Mouse (Mus musculus) olfactory bulb, adult 2 months (tissue): Measurements from ENCODE around the gene Amer3. TPM values are rescaled to one million over a fixed set of nuclear protein-coding genes. Genes with fewer than 3 reads are reported as not detected.
"Not testable (repeated sequence)": the region's sequence is repeated elsewhere in the genome, so short reads cannot be mapped to it uniquely, and the experiment has no call there.

Source experiments
- H3K27ac ChIP-seq: fragments of 200-500 bp; 2 replicates; pipeline ENCODE4 v1.5.1; 2012; ENCODE audit warnings: low read depth, low read length; ENCODE audit not compliant: insufficient read depth
- H3K4me1 ChIP-seq: fragments of 200-500 bp; 2 replicates; pipeline ENCODE4 v1.6.1; 2012; ENCODE audit warnings: low read length; ENCODE audit not compliant: control insufficient read depth, insufficient read depth
- H3K4me3 ChIP-seq: fragments of 200-500 bp; 2 replicates; pipeline ENCODE4 v1.5.1; 2012; ENCODE audit warnings: mild to moderate bottlenecking, low read depth, low read length, moderate library complexity; ENCODE audit not compliant: insufficient read depth
- CTCF ChIP-seq: fragments of 200-500 bp; IDR thresholded peaks from 2 replicates; pipeline ENCODE4 v1.5.1; 2012; ENCODE audit warnings: low read depth, mild to moderate bottlenecking, low read length, moderate library complexity; ENCODE audit not compliant: insufficient read depth
- POLR2A ChIP-seq: fragments of 200-500 bp; IDR thresholded peaks from 2 replicates; pipeline ENCODE4 v1.6.1; 2012; ENCODE audit warnings: mild to moderate bottlenecking, low read depth, low read length, moderate library complexity; ENCODE audit not compliant: insufficient read depth
- WGBS: fragments of 180-500 bp; shearing (Covaris S2); methylation state at CpG from one replicate; pipeline ENCODE4 v1.1.7; 2018; 5-methylcytosine and 5-hydroxymethylcytosine counted together
- polyA plus RNA-seq: library from polyadenylated mRNA; stranded (reverse); fragments of >200 nt; gene quantifications from 2 replicates; pipeline ENCODE4 v1.2.4, GENCODE M21; 2012; ENCODE audit warnings: low replicate concordance; ENCODE audit not compliant: missing spikeins, insufficient read depth, insufficient read length

Amer3 gene
- polyA plus RNA-seq = not detected in 2 replicates

DNA sequence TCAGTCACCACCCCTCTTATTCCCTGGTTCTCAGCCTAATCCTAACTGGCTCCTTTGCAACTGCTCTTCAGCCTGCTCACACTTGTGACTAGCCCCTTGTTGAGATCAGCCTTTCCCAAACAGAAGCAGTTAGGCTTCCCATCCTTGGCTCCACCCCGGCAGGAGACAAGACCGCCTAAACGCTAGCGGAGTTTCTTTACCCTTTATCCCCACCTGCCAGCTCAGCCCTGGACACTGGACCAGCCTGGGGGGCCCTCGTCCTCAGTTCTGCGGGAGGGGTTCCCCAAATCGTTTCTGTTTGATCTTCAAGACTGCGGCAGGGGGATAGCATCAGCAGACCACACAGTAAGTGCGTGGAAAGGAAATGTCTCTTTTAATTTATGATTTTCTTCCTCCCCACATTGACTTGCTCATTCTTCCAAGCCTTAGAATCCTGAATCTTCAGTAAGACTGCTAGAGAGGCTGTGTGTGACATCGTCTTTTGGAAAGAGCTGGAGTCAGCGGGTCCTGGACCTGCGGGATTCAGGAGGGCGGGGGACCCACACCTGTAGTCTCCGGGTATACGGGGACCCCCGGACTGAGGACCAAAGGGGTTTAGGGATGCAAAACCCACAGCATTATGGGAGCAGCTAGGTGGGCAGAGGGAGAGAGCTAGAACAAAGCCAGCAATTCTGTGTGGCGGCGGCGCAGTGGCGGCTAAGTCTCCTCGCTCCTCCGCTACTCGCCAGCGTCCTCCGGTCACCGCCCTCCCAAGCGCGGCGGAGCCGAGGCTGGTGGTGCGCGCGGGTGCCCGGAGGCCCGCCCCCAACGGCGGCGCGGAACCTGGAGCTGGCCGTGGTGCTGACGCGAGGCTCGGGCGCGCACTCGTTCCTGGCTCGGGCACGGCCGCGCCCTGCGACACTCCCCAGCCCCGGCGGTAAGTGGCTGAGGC lies at the start of gene Amer3:
Gene Amer3, plus strand, starts transcription at position 807 of the 931 bp plus-strand sequence.
- peaks cover 13% of the 10 kb centered on the region; the same call in 1 of the 2 replicates for H3K4me1 ChIP-seq
- no peak; the same call in 1 of the 2 replicates for TF ChIP-seq POLR2A
- no peak for TF ChIP-seq CTCF
- H3K27ac ChIP-seq = peak within 1 kb of the TSS; percentile 44; the same call in 1 of the 2 replicates
- peak within 1 kb of the TSS; percentile 82 for H3K4me3 ChIP-seq
- under 1% methylated on average over 53 of the region's 53 CpGs for WGBS

DNA sequence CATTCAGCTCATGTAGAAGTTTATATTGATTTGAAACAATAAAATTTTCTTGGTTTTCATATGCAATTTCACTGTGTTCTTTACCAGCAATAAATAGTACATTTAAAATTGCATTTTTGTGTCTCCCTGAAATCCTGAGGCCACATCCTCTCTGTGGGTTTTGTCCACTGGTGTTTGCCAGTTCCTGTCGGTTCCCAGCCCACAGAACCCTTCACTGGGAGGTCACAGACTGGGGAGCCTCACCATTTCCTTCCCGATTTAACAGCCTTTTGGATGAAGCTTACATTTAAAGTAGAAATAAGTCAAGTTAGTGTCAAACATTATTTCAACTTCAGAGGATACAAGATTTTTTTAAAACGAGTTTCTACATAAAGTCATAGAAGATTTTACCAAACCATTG lies 44.9 kb upstream of the Amer3 start:
- not testable (repeated sequence) for H3K4me1 ChIP-seq, H3K27ac ChIP-seq, H3K4me3 ChIP-seq
- WGBS = 64% methylated on average over 3 of the region's 3 CpGs

DNA sequence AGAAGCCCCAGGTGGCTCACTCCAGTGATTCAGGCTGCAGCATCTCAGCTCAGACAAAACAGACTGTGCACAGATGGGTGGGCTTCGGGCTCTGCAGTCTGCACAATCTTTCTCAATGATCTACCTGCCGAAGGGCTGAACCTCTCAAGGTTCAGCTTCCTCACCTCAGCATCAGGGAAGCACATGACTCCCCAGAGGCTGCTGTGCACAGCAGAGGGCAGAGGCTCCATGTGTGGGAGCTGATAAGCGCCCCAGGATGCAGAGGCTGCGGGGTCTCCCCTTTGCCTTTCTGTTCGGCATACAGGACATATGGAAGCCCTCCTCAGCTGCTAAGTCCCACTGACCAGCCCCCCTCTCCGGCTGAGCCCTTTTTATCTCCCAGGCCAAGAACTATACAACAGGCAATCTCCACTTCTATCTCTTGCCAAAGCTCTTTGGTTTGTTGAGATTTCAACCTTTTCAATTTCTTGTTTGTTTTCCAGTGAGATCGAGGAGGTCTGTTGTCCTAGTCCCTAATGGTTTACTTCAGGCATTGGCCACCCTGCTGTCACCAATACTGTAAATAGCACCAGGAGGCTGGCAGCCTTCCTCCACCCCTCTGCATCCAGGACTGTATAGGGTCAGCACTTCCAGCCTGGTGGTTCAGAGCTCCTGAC lies 44.3 kb upstream of the Amer3 start, which contains the start of gene Cfc1:
Gene Cfc1, plus strand, starts transcription at position 606 of the 656 bp plus-strand sequence.
- not testable (repeated sequence) for H3K4me1 ChIP-seq, H3K27ac ChIP-seq, H3K4me3 ChIP-seq
- 53% methylated on average over 7 of the region's 7 CpGs for WGBS

DNA sequence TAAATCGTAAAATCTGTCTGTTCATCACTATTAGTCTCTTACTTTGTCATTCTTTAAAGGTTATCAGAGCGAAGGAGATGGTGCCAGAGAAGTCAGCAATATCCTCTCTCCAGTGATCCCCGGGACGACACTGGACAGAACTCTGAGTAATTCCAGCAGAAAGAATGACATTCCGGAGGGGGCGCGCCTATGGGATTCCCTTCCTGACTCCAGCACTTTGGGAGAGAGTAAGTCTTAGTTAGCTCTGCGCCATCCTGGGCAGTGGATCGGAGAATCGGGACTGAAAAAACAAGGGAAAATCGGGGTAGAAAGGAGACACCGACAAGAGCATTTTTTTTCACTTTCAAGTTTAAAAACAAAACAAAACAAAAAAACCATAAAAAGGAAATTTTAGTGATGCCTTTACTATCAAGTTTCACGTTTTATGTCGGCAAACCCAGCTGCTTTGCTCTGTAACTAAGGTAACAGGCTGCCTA lies 43.1 kb upstream of the Amer3 start:
- Histone ChIP-seq H3K4me1 (peaks cover 7% of the 10 kb centered on the region), H3K4me3 (no peak overlapping the region), H3K27ac (no peak overlapping the region)
- WGBS = 5% methylated on average over 14 of the region's 14 CpGs
- no peak for TF ChIP-seq CTCF
- no peak for TF ChIP-seq POLR2A

DNA sequence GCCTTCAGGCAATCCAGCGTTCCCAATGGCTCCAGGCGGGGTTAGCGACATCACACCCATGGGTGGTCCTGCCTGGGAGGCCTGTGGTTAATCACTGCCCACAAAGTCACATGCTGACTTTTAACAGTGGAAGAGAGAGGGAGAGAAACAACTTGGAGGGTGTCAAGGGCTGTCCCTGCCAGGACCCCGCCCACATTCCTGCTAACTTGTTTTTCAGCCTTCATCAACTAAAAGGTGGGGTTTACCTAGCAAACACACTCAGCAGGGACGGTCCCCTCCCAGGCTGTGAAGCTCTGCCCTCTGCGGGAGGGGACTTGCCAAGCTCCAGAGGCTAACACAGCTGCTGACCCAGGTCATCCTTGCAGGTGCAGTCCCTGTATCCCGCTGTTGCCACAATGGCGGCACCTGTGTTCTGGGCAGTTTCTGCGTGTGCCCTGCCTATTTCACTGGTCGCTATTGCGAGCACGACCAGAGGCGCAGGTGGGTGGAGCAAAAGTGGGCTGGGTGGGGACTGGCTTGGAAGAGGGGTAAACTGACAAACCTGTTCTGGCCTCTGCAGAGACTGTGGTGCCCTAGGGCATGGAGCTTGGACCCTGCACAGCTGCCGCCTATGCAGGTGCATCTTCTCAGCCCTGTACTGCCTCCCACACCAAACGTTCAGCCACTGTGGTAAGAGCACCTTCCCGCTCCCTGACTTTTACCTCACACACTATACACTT lies 42.5 kb upstream of the Amer3 start:
- Histone ChIP-seq H3K27ac (no peak overlapping the region), H3K4me3 (no peak overlapping the region), H3K4me1 (peaks cover 7% of the 10 kb centered on the region)
- TF ChIP-seq POLR2A (no peak), CTCF (no peak)
- WGBS = 2% methylated on average over 16 of the region's 16 CpGs

DNA sequence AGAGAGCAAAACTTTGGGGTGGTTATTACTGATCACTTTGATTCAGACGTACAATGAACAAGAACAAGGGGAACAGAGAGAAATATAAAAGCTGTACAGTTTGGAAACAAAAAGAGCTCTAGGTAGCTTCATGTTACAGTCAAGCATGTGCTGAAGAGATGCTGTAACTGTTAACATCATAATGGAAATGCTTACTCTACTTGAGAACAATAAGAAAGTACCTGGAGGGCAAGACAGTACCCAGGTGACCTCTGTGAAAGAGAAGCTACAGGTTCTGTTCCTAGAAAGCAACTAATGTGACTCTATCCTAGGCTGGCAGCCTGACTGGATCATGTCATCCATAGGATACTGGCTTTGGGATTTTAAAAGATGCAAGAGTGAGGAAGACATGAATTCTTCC lies 32.4 kb upstream of the Amer3 start:
- no peaks in the 10 kb centered on the region for H3K4me1 ChIP-seq
- no peak overlapping the region for H3K4me3 ChIP-seq
- WGBS = 70% methylated on average over 1 of the region's 1 CpGs
- H3K27ac ChIP-seq = no peak overlapping the region
- TF ChIP-seq POLR2A (no peak), CTCF (no peak)

DNA sequence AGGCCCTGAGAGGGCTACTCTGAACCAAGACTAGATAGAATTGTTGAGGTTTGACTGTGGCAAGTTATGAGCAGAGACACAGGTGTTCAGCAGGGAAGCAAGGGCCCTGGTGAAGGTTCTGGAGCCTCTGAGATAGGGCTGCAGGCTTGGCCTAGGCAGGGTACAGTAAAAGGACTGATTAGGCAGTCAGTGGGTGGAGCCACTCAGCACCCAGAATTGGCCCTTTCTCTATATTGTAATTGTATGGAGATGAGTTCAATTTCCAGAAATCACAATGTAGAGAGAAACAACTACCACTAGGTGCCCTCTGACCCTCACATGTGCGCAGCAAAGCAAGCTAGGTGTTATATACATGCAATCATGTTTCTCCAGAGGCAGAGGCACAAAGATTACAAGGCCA lies 25.8 kb upstream of the Amer3 start:
- no peak overlapping the region for H3K27ac ChIP-seq
- H3K4me1 ChIP-seq = no peaks in the 10 kb centered on the region
- no peak overlapping the region for H3K4me3 ChIP-seq
- 97% methylated on average over 1 of the region's 1 CpGs for WGBS
- TF ChIP-seq CTCF = no peak
- no peak for TF ChIP-seq POLR2A

DNA sequence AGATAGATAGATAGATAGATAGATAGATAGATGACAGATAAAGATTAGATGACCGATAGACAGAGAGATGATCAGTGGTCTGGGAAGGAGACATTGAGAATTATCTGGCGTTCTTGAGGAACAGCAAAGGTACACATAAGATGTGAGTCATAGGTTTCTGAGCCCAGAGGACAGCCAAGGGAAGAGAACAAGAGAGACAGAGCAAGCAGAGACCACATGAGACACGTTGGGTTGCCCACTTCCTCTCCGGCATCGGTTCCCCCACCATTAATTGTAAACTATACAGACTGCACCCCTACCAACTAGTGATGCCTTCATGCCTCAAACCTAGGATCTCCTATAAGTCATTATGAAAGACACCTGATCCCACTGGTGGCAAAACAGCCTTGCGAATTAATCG lies 25.2 kb upstream of the Amer3 start:
- H3K4me3 ChIP-seq = no peak overlapping the region
- WGBS = 90% methylated on average over 7 of the region's 7 CpGs
- no peaks in the 10 kb centered on the region for H3K4me1 ChIP-seq
- no peak overlapping the region for H3K27ac ChIP-seq
- TF ChIP-seq POLR2A (no peak), CTCF (no peak)

DNA sequence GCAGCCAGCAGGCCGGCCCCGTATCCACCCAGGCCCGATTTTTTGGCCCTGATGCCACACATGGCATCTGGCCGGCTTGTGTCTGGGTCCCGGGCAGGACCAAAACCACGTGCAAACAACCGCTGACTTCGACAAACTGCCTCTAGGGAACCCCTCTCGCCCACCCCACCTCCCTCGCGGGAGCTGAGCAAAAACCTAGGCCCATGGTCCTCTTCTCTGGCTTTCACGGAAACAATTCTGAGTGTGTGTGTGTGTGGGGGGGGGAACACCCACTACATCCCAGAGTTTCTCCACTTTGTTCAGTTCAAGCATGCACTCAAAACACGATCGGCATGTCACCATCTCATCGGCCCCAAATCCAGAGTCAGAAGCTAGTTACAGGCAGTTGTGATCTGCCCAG lies 18.6 kb upstream of the Amer3 start, which contains the start of gene Prss40:
Gene Prss40, minus strand, starts transcription at position 101 of the 400 bp plus-strand sequence.
- no peaks in the 10 kb centered on the region for H3K4me1 ChIP-seq
- TF ChIP-seq POLR2A (no peak), CTCF (no peak)
- H3K27ac ChIP-seq = no peak within 1 kb of the TSS
- 89% methylated on average over 15 of the region's 15 CpGs for WGBS
- no peak within 1 kb of the TSS for H3K4me3 ChIP-seq
